Mouse (Mus musculus): ENCODE measurements around the gene Adgrf3. TPM values are rescaled to one million over a fixed set of nuclear protein-coding genes. Genes with fewer than 3 reads are reported as not detected.

Adgrf3 gene
- total and polyA plus RNA-seq, 3 experiments = 1.0 to 2.3 (median 2.2) TPM

- Histone ChIP-seq H3K9me3 (replicated peaks; ENCODE audit: low read length) (no peaks in the 10 kb centered on the region), H3K36me3 (replicated peaks in 1 of 2; ENCODE audit: control insufficient read depth in 1 of 2, insufficient read depth in 1 of 2, low read length in 1 of 2) (peaks cover 16 to 58% of the 10 kb centered on the region in 2 experiments), H3K79me2 (replicated peaks; ENCODE audit: control insufficient read depth, extremely low read depth, insufficient read depth, poor library complexity, severe bottlenecking) (no peaks in the 10 kb centered on the region), H3K27ac (ENCODE audit: insufficient read depth, low read depth) (no peak overlapping the region), H3K4me1 (ENCODE audit: control insufficient read depth in 1 of 2, insufficient read depth in 2 of 2) (no peaks in the 10 kb centered on the region), H3K4me2 (ENCODE audit: insufficient read depth, low read depth, poor library complexity, severe bottlenecking) (no peak overlapping the region), H3K27me3 (replicated peaks) (no peaks in the 10 kb centered on the region), H3K4me3 (replicated peaks in 1 of 3; ENCODE audit: low read depth in 2 of 3, low read length in 2 of 3, poor library complexity in 1 of 3) (no peak overlapping the region), H3K9ac (ENCODE audit: insufficient read depth, low read depth) (no peak overlapping the region)
- no peak for TF ChIP-seq JUND (conservative IDR thresholded peaks at IDR 0.05; ENCODE audit: low read depth, low read length)
- TF ChIP-seq CHD1 (IDR thresholded peaks at IDR 0.05; ENCODE audit: low read depth, low read length) = no peak
- no peak for TF ChIP-seq CHD2 (IDR thresholded peaks at IDR 0.05; ENCODE audit: low read length)
- no peak for TF ChIP-seq ZNF384 (IDR thresholded peaks at IDR 0.05; ENCODE audit: low read depth, low read length)
- TF ChIP-seq TBP (conservative IDR thresholded peaks at IDR 0.05; ENCODE audit: low read depth, low read length) = no peak
- no peak for TF ChIP-seq MEF2A (IDR thresholded peaks at IDR 0.05; ENCODE audit: borderline replicate concordance, low read depth, low read length)
- TF ChIP-seq BHLHE40 (IDR thresholded peaks at IDR 0.05; ENCODE audit: low read depth, low read length) = no peak
- TF ChIP-seq RCOR1 (conservative IDR thresholded peaks at IDR 0.05; ENCODE audit: low read depth, low read length) = no peak
- no peak for TF ChIP-seq USF2 (conservative IDR thresholded peaks at IDR 0.05; ENCODE audit: low read depth, low read length)
- TF ChIP-seq MAX (IDR thresholded peaks at IDR 0.05; ENCODE audit: low read length) = no peak
- TF ChIP-seq NELFE (IDR thresholded peaks at IDR 0.05; ENCODE audit: low read depth, low read length) = no peak
- no peak for TF ChIP-seq HCFC1 (IDR thresholded peaks at IDR 0.05; ENCODE audit: low read depth, low read length)
- no peak for TF ChIP-seq PAX5 (IDR thresholded peaks at IDR 0.05; ENCODE audit: low read length)
- TF ChIP-seq NRF1 (IDR thresholded peaks at IDR 0.05; ENCODE audit: low read depth, low read length) = no peak
- TF ChIP-seq CTCF (conservative IDR thresholded peaks at IDR 0.05 in 1 of 2, IDR thresholded peaks at IDR 0.05 in 1 of 2; ENCODE audit: low read depth in 2 of 2, low read length in 2 of 2) = no peak
- no peak for TF ChIP-seq JUN (IDR thresholded peaks at IDR 0.05; ENCODE audit: insufficient read depth, low read depth, low read length)
- dilution Hi-C loops (cut with MboI; ENCODE audit: extremely low pct_ligation_motif_present, extremely low pct_unique_long_range_greater_than_20kb, low sequenced_read_pairs) = no loop called here
- in situ Hi-C loops (cut with MboI; ENCODE audit: low pct_ligation_motif_present, low pct_unique_long_range_greater_than_20kb, low sequenced_read_pairs) = no loop called here
- DNase-seq (ENCODE audit: extremely low read depth) = no peak
Measured at GRCm38 (mm10) chr5:30187687-30188485, 17.6 kb downstream of the Adgrf3 start.

- Histone ChIP-seq H3K36me3 (replicated peaks in 1 of 2; ENCODE audit: control insufficient read depth in 1 of 2, insufficient read depth in 1 of 2, low read length in 1 of 2) (peaks cover 56 to 82% of the 10 kb centered on the region in 2 experiments), H3K4me1 (ENCODE audit: control insufficient read depth in 1 of 2, insufficient read depth in 2 of 2) (no peaks in the 10 kb centered on the region), H3K4me2 (ENCODE audit: insufficient read depth, low read depth, poor library complexity, severe bottlenecking) (no peak overlapping the region), H3K9me3 (replicated peaks; ENCODE audit: low read length) (no peaks in the 10 kb centered on the region), H3K9ac (ENCODE audit: insufficient read depth, low read depth) (no peak overlapping the region), H3K27ac (ENCODE audit: insufficient read depth, low read depth) (no peak overlapping the region), H3K27me3 (replicated peaks) (no peaks in the 10 kb centered on the region), H3K79me2 (replicated peaks; ENCODE audit: control insufficient read depth, extremely low read depth, insufficient read depth, poor library complexity, severe bottlenecking) (no peaks in the 10 kb centered on the region), H3K4me3 (replicated peaks in 1 of 3; ENCODE audit: low read depth in 2 of 3, low read length in 2 of 3, poor library complexity in 1 of 3) (no peak overlapping the region)
- dilution Hi-C loops (cut with MboI; ENCODE audit: extremely low pct_ligation_motif_present, extremely low pct_unique_long_range_greater_than_20kb, low sequenced_read_pairs) (no loop called here), in situ Hi-C loops (cut with MboI; ENCODE audit: low pct_ligation_motif_present, low pct_unique_long_range_greater_than_20kb, low sequenced_read_pairs) (no loop called here)
- DNase-seq (ENCODE audit: extremely low read depth) = no peak
- TF ChIP-seq ZMIZ1 (IDR thresholded peaks at IDR 0.05; ENCODE audit: low read depth, low read length) = no peak
- TF ChIP-seq UBTF (IDR thresholded peaks at IDR 0.05; ENCODE audit: low read depth, low read length) = no peak
- no peak for TF ChIP-seq MAZ (IDR thresholded peaks at IDR 0.05; ENCODE audit: low read depth, low read length)
- no peak for TF ChIP-seq ZC3H11A (IDR thresholded peaks at IDR 0.05; ENCODE audit: low read depth, low read length)
- no peak for TF ChIP-seq HCFC1 (IDR thresholded peaks at IDR 0.05; ENCODE audit: low read depth, low read length)
- no peak for TF ChIP-seq ZNF384 (IDR thresholded peaks at IDR 0.05; ENCODE audit: low read depth, low read length)
- no peak for TF ChIP-seq NELFE (IDR thresholded peaks at IDR 0.05; ENCODE audit: low read depth, low read length)
- no peak for TF ChIP-seq RCOR1 (conservative IDR thresholded peaks at IDR 0.05; ENCODE audit: low read depth, low read length)
- TF ChIP-seq USF1 (IDR thresholded peaks at IDR 0.05; ENCODE audit: low read depth, low read length) = no peak
- TF ChIP-seq PAX5 (IDR thresholded peaks at IDR 0.05; ENCODE audit: low read length) = no peak
- TF ChIP-seq JUN (IDR thresholded peaks at IDR 0.05; ENCODE audit: insufficient read depth, low read depth, low read length) = no peak
- TF ChIP-seq EP300 (IDR thresholded peaks at IDR 0.05; ENCODE audit: low read length) = no peak
- no peak for TF ChIP-seq BHLHE40 (IDR thresholded peaks at IDR 0.05; ENCODE audit: low read depth, low read length)
- TF ChIP-seq MAX (IDR thresholded peaks at IDR 0.05; ENCODE audit: low read length) = no peak
- no peak for TF ChIP-seq RAD21 (IDR thresholded peaks at IDR 0.05; ENCODE audit: low read depth, low read length)
- no peak for TF ChIP-seq MXI1 (IDR thresholded peaks at IDR 0.05; ENCODE audit: low read depth, low read length)
- no peak for TF ChIP-seq IRF4 (IDR thresholded peaks at IDR 0.05; ENCODE audit: low read depth, low read length)
- TF ChIP-seq E2F4 (IDR thresholded peaks at IDR 0.05; ENCODE audit: insufficient replicate concordance, low read depth, low read length) = no peak
- TF ChIP-seq SIN3A (IDR thresholded peaks at IDR 0.05; ENCODE audit: low read length) = no peak
- no peak for TF ChIP-seq ZKSCAN1 (IDR thresholded peaks at IDR 0.05; ENCODE audit: borderline replicate concordance, low read depth, low read length)
Measured at GRCm38 (mm10) chr5:30175811-30176210, 29.7 kb downstream of the Adgrf3 start.
